Mouse (Mus musculus): ENCODE results near the gene Uhrf1.

DNA sequence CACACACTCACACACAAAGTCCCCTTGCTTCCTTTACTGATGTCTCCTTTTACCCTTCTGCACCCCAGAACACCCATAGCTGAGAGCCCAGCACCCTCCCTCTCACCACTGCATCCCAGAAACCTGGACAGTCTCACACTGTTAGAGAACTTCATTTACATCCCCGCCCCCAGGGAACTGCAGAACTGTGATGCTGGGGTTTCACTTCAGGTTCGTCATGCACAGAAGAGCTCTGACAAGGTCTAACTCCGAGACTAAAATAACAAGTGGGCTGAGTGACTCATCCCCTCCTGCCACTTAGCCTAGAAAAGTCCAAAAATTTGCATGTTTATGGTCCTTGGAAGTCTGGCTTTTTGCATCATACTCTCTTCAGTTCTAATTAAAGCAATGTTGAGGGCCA is 36.9 kb upstream of the Uhrf1 start:
- no peak for TF ChIP-seq HCFC1 (IDR thresholded peaks at IDR 0.05; ENCODE audit: borderline replicate concordance, insufficient read depth, low read length)
- no peak for TF ChIP-seq CHD2 (IDR thresholded peaks at IDR 0.05; ENCODE audit: low read depth, low read length)
- TF ChIP-seq MAFK (IDR thresholded peaks at IDR 0.05; ENCODE audit: insufficient read depth, low read depth, low read length) = no peak

Measured in ES-E14 (cell line).